Mouse (Mus musculus): ENCODE measurements around the gene Btbd11.

DNA sequence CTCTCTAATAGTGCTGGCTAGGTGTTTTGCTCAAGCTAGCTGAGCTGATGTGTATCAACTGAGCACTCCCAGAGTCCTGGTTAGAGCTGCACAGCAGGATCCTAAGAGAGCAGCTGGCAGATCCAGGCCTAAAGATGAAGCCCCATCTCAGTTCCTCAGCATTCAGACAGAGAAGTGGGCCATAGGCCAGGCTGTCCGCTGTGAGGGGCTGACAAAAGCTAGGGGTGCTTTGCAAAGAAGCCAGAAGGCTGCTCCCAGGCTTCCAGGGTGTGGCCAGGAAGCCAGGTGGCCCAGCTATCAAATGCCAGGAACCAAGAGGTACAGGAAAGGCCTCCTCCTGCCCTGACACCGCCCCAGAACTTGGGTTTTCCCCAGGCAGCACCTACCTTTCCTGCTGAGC lies 140.0 kb downstream of the Btbd11 start:
- TF ChIP-seq CTCF (IDR thresholded peaks at IDR 0.05; ENCODE audit: insufficient read depth, low read length): no peak
- TF ChIP-seq POLR2A (IDR thresholded peaks at IDR 0.05; ENCODE audit: borderline replicate concordance, extremely low read depth, low read depth, low read length): no peak
